Mouse (Mus musculus) forebrain, postnatal 0 days (tissue): ENCODE data around the gene Kcnc1. TPM values are rescaled to one million over a fixed set of nuclear protein-coding genes. Genes with fewer than 3 reads are reported as not detected.

Source experiments
- ATAC-seq: fragments of 200-750 bp; cut with Nextera tagmentation; 2 replicates; pipeline ENCODE4 v1.8.0; 2017; ENCODE audit warnings: mild to moderate bottlenecking, moderate library complexity
- DNase-seq: peaks from one replicate; pipeline ENCODE4 v3.0.0-alpha.2; 2015
- H3K27ac ChIP-seq: fragments of 300-500 bp; sonication (generic); 2 replicates; pipeline ENCODE4 v1.5.1; 2014; ENCODE audit warnings: low read depth, mild to moderate bottlenecking, antibody characterized with exemption, low read length, moderate library complexity, mixed read lengths
- H3K27me3 ChIP-seq: fragments of 300-500 bp; sonication (generic); 2 replicates; pipeline ENCODE4 v1.6.1; 2014; ENCODE audit warnings: mild to moderate bottlenecking, low read length, mixed read lengths; ENCODE audit not compliant: insufficient read depth
- H3K36me3 ChIP-seq: fragments of 300-500 bp; sonication (generic); 2 replicates; pipeline ENCODE4 v1.6.1; 2014; ENCODE audit warnings: mild to moderate bottlenecking, moderate library complexity; ENCODE audit not compliant: insufficient read depth
- H3K4me1 ChIP-seq: fragments of 300-500 bp; sonication (generic); 2 replicates; pipeline ENCODE4 v1.6.1; 2014; ENCODE audit warnings: antibody characterized with exemption; ENCODE audit not compliant: insufficient read depth
- H3K4me2 ChIP-seq: fragments of 300-500 bp; sonication (generic); 2 replicates; pipeline ENCODE4 v1.6.1; 2014; ENCODE audit warnings: low read depth, mild to moderate bottlenecking, moderate library complexity
- H3K4me3 ChIP-seq: fragments of 300-500 bp; sonication (generic); 2 replicates; pipeline ENCODE4 v1.5.1; 2014; ENCODE audit warnings: low read depth, low read length, mixed read lengths
- H3K9ac ChIP-seq: fragments of 300-500 bp; sonication (generic); 2 replicates; pipeline ENCODE4 v1.6.1; 2014; ENCODE audit warnings: mild to moderate bottlenecking
- H3K9me3 ChIP-seq: fragments of 300-500 bp; sonication (generic); 2 replicates; pipeline ENCODE4 v1.6.1; 2016; ENCODE audit warnings: low read length
- CTCF ChIP-seq: sonication (generic); IDR thresholded peaks from 2 replicates; pipeline ENCODE4 v1.5.1; 2016; ENCODE audit warnings: antibody characterized with exemption, control low read depth, low read depth
- WGBS: fragments of 180-500 bp; shearing (Covaris S2); extraction: QIAGEN DNeasy Blood & Tissue Kit; methylation state at CpG from one replicate; pipeline ENCODE4 v1.1.7; 2014; 5-methylcytosine and 5-hydroxymethylcytosine counted together
- polyA plus RNA-seq: library from polyadenylated mRNA; unstranded; fragments of >200 nt; fragmentation: Nextera tagmentation; extraction: Ambion mirVana; gene quantifications from 2 replicates; pipeline ENCODE4 v1.2.1, GENCODE M21; 2015
- total RNA-seq: library from RNA; depleted of rRNA; stranded (reverse); fragments of >200 nt; gene quantifications from 2 replicates; pipeline ENCODE4 v1.2.3, GENCODE M21; 2014; rRNA removed

Kcnc1 gene
- total and polyA plus RNA-seq, 2 experiments from 2014 or later: 22.8 to 23.3 TPM

DNA sequence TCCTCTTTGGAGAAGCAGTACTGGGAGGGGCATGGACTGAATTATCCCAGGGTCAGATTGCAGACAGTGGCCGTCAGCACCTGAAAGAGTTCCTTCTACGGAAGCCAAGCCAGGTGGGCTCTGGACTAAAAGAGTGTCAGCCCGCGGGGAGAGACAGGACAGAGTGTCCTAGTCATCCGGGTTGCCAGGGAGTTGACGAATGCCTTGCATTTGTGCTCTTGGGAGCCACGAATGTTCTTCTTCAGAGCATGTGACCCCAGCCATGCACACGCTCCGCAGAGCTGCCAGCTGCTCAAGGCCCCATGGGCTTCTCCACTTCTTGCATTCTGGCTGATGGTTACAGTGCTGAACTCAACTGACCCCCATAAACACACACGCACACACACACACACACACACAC, 86.8 kb downstream of the Kcnc1 start:
- no peaks in the 10 kb centered on the region for H3K27me3 ChIP-seq
- ATAC-seq (no peak), DNase-seq (no peak)
- no peak overlapping the region for H3K27ac ChIP-seq
- H3K36me3 ChIP-seq: no peaks in the 10 kb centered on the region
- no peak overlapping the region for H3K4me2 ChIP-seq
- H3K4me3 ChIP-seq: no peak overlapping the region
- no peak for TF ChIP-seq CTCF
- WGBS: 79% methylated on average over 10 of the region's 10 CpGs
- no peaks in the 10 kb centered on the region for H3K9me3 ChIP-seq
- no peaks in the 10 kb centered on the region for H3K4me1 ChIP-seq
- no peak overlapping the region for H3K9ac ChIP-seq

- no peaks in the 10 kb centered on the region for H3K4me1 ChIP-seq
- no peak overlapping the region for H3K4me3 ChIP-seq
- no peak overlapping the region for H3K9ac ChIP-seq
- H3K27ac ChIP-seq: no peak overlapping the region
- DNase-seq: no peak
- TF ChIP-seq CTCF: no peak
- H3K36me3 ChIP-seq: no peaks in the 10 kb centered on the region
- no peak for ATAC-seq
- no peaks in the 10 kb centered on the region for H3K27me3 ChIP-seq
- H3K4me2 ChIP-seq: no peak overlapping the region
- no peaks in the 10 kb centered on the region for H3K9me3 ChIP-seq
- WGBS: 86% methylated on average over 6 of the region's 6 CpGs
Measured at GRCm38 (mm10) chr7:46484223-46484622, 87.9 kb downstream of the Kcnc1 start.

DNA sequence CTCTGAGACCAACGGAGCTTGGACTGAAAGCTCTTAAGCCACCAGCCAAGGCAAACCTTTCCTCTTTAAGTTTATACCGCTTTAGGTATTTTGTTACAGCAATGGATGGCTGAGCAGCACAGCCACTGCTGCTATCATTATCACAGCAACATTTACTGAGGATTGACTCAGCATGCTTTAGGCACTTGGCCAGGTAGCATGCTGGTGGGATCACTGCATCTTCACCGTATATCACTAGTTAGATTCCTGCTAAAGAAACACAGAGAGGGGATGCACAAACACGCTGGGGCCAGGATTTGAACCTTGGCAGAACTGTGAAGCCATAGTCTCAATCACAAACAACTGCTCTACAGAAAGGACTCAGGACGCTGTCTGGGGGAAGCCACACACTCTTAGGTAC, 90.5 kb downstream of the Kcnc1 start:
- no peak overlapping the region for H3K4me2 ChIP-seq
- H3K27me3 ChIP-seq: no peaks in the 10 kb centered on the region
- H3K27ac ChIP-seq: no peak overlapping the region
- no peaks in the 10 kb centered on the region for H3K9me3 ChIP-seq
- DNase-seq (no peak), ATAC-seq (no peak)
- WGBS: 84% methylated on average over 5 of the region's 5 CpGs
- H3K36me3 ChIP-seq: no peaks in the 10 kb centered on the region
- H3K4me3 ChIP-seq: no peak overlapping the region
- H3K9ac ChIP-seq: no peak overlapping the region
- no peaks in the 10 kb centered on the region for H3K4me1 ChIP-seq
- no peak for TF ChIP-seq CTCF

GRCm38 (mm10) chr7:46487354-46487753, 91.1 kb downstream of the Kcnc1 start:
- Histone ChIP-seq H3K36me3 (no peaks in the 10 kb centered on the region), H3K4me3 (no peak overlapping the region), H3K9me3 (no peaks in the 10 kb centered on the region), H3K4me2 (no peak overlapping the region), H3K4me1 (no peaks in the 10 kb centered on the region), H3K27me3 (no peaks in the 10 kb centered on the region), H3K9ac (no peak overlapping the region), H3K27ac (no peak overlapping the region)
- DNase-seq (no peak), ATAC-seq (no peak)
- WGBS: 25% methylated on average over 4 of the region's 4 CpGs
- no peak for TF ChIP-seq CTCF

Other genes with a start within 250 kb of the Kcnc1 start
- gene Abcc8, start 216.5 kb upstream of the Kcnc1 start, total RNA-seq: 11.5 and 18.9 TPM in 2 replicates
- 6.7 and 7.0 TPM in 2 replicates for gene Abcc8, start 216.5 kb upstream of the Kcnc1 start, polyA plus RNA-seq
- 0.31 and 1.6 TPM in 2 replicates for gene Ush1c, start 158.0 kb upstream of the Kcnc1 start, total RNA-seq
- 1.6 and 1.9 TPM in 2 replicates for gene Ush1c, start 158.0 kb upstream of the Kcnc1 start, polyA plus RNA-seq
- gene Otog, start 155.5 kb upstream of the Kcnc1 start, total RNA-seq: 0.08 TPM in 1 of 2 replicates, not detected in the other
- 0.02 and 0.03 TPM in 2 replicates for gene Otog, start 155.5 kb upstream of the Kcnc1 start, polyA plus RNA-seq
- gene Myod1, start 20.0 kb upstream of the Kcnc1 start, total RNA-seq: not detected in 2 replicates
- 0.19 TPM in 1 of 2 replicates, not detected in the other for gene Myod1, start 20.0 kb upstream of the Kcnc1 start, polyA plus RNA-seq
- gene Sergef, start 243.3 kb downstream of the Kcnc1 start, total RNA-seq: 50.7 and 54.5 TPM in 2 replicates
- 40.4 and 46.9 TPM in 2 replicates for gene Sergef, start 243.3 kb downstream of the Kcnc1 start, polyA plus RNA-seq